Mouse (Mus musculus) intestine, embryonic 16.5 days (tissue): ENCODE measurements around the gene Gpr153. TPM values are rescaled to one million over a fixed set of nuclear protein-coding genes. Genes with fewer than 3 reads are reported as not detected.

Source experiments
- ATAC-seq: fragments of 200-750 bp; cut with Nextera tagmentation; 2 replicates; pipeline ENCODE4 v1.8.0; 2017; ENCODE audit warnings: moderate TSS enrichment, moderate library complexity
- H3K27ac ChIP-seq: fragments of 300-500 bp; sonication (generic); 2 replicates; pipeline ENCODE4 v1.5.1; 2014; ENCODE audit warnings: mild to moderate bottlenecking, low read length
- H3K27me3 ChIP-seq: fragments of 300-500 bp; sonication (generic); replicated peaks from 2 replicates; pipeline ENCODE4 v1.6.1; 2014; ENCODE audit warnings: low read length, control low read depth, mixed read lengths; ENCODE audit not compliant: control insufficient read depth, insufficient read depth
- H3K36me3 ChIP-seq: fragments of 300-500 bp; sonication (generic); 2 replicates; pipeline ENCODE4 v1.6.1; 2014; ENCODE audit warnings: low read length, control low read depth; ENCODE audit not compliant: control insufficient read depth, insufficient read depth
- H3K4me1 ChIP-seq: fragments of 300-500 bp; sonication (generic); 2 replicates; pipeline ENCODE4 v1.6.1; 2014; ENCODE audit warnings: low read length, control low read depth, mixed read lengths; ENCODE audit not compliant: control insufficient read depth, insufficient read depth
- H3K4me2 ChIP-seq: fragments of 300-500 bp; sonication (generic); 2 replicates; pipeline ENCODE4 v1.6.1; 2014; ENCODE audit warnings: low read depth, low read length, control low read depth
- H3K4me3 ChIP-seq: fragments of 300-500 bp; sonication (generic); 2 replicates; pipeline ENCODE4 v1.5.1; 2014; ENCODE audit warnings: mild to moderate bottlenecking, low read length
- H3K9ac ChIP-seq: fragments of 300-500 bp; sonication (generic); 2 replicates; pipeline ENCODE4 v1.6.1; 2014; ENCODE audit warnings: low read depth, low read length
- H3K9me3 ChIP-seq: fragments of 300-500 bp; sonication (generic); 2 replicates; pipeline ENCODE4 v1.6.1; 2016; ENCODE audit warnings: low read length, control low read depth; ENCODE audit not compliant: control insufficient read depth
- WGBS: fragments of 180-500 bp; shearing (Covaris S2); extraction: QIAGEN DNeasy Blood & Tissue Kit; methylation state at CpG from one replicate; pipeline ENCODE4 v1.1.7; 2014; 5-methylcytosine and 5-hydroxymethylcytosine counted together
- polyA plus RNA-seq: library from polyadenylated mRNA; unstranded; fragments of >200 nt; fragmentation: Nextera tagmentation; extraction: Ambion mirVana; gene quantifications from 2 replicates; pipeline ENCODE4 v1.2.1, GENCODE M21; 2015

Gpr153 gene
- polyA plus RNA-seq, 1 experiment from 2014 or later: 3.4 TPM

GRCm38 (mm10) chr4:152283186-152283950 is 9.3 kb downstream of the Gpr153 start:
- Histone ChIP-seq H3K4me2 (peak overlapping the region; percentile 71), H3K27me3 (peaks cover 74% of the 10 kb centered on the region), H3K4me3 (peak overlapping the region; percentile 41), H3K9me3 (no peaks in the 10 kb centered on the region), H3K9ac (peak overlapping the region; percentile 48; the same call in 1 of the 2 replicates), H3K36me3 (no peaks in the 10 kb centered on the region), H3K27ac (no peak overlapping the region), H3K4me1 (peaks cover 17% of the 10 kb centered on the region)
- WGBS: 4% methylated on average over 70 of the region's 70 CpGs
- ATAC-seq: peak; percentile 88

- Histone ChIP-seq H3K27me3 (peaks cover 83% of the 10 kb centered on the region), H3K4me2 (no peak overlapping the region), H3K27ac (no peak overlapping the region), H3K9ac (no peak overlapping the region), H3K4me3 (no peak overlapping the region), H3K9me3 (no peaks in the 10 kb centered on the region), H3K4me1 (peaks cover 21% of the 10 kb centered on the region), H3K36me3 (no peaks in the 10 kb centered on the region)
- no peak for ATAC-seq
- WGBS: 4% methylated on average over 10 of the region's 10 CpGs
Observed at GRCm38 (mm10) chr4:152285505-152285904, 11.5 kb downstream of the Gpr153 start.

- Histone ChIP-seq H3K27me3 (peaks cover 84% of the 10 kb centered on the region), H3K4me3 (0 out of 2 replicates have a peak overlapping the region, but pooled peaks have one; percentile 11)
- ATAC-seq: no peak
Observed at GRCm38 (mm10) chr4:152286183-152286582, 12.2 kb downstream of the Gpr153 start.

GRCm38 (mm10) chr4:152286887-152287286 is 12.9 kb downstream of the Gpr153 start:
- peaks cover 21% of the 10 kb centered on the region for H3K4me1 ChIP-seq
- H3K4me3 ChIP-seq: no peak overlapping the region
- H3K36me3 ChIP-seq: no peaks in the 10 kb centered on the region
- no peak overlapping the region for H3K4me2 ChIP-seq
- H3K27ac ChIP-seq: no peak overlapping the region
- 0 out of 2 replicates have a peak, but pooled peaks have one; percentile 20 for ATAC-seq
- peaks cover 83% of the 10 kb centered on the region for H3K27me3 ChIP-seq
- no peaks in the 10 kb centered on the region for H3K9me3 ChIP-seq
- 5% methylated on average over 22 of the region's 26 CpGs for WGBS
- no peak overlapping the region for H3K9ac ChIP-seq

More at GRCm38 (mm10) chr4:152286183-152286582, 12.2 kb downstream of the Gpr153 start:
- Histone ChIP-seq H3K27ac (no peak overlapping the region), H3K9ac (no peak overlapping the region), H3K9me3 (no peaks in the 10 kb centered on the region), H3K36me3 (no peaks in the 10 kb centered on the region), H3K4me2 (peak overlapping the region; percentile 37), H3K4me1 (peaks cover 21% of the 10 kb centered on the region)
- 4% methylated on average over 32 of the region's 32 CpGs for WGBS

- WGBS: 22% methylated on average over 19 of the region's 19 CpGs
- no peaks in the 10 kb centered on the region for H3K36me3 ChIP-seq
- H3K4me2 ChIP-seq: no peak overlapping the region
- H3K27me3 ChIP-seq: peaks cover 82% of the 10 kb centered on the region
- peaks cover 21% of the 10 kb centered on the region for H3K4me1 ChIP-seq
- no peak overlapping the region for H3K4me3 ChIP-seq
- no peak overlapping the region for H3K27ac ChIP-seq
- no peaks in the 10 kb centered on the region for H3K9me3 ChIP-seq
- no peak overlapping the region for H3K9ac ChIP-seq
- ATAC-seq: no peak
Observed at GRCm38 (mm10) chr4:152287317-152288120, 13.5 kb downstream of the Gpr153 start.

- WGBS: 55% methylated on average over 18 of the region's 18 CpGs
- Histone ChIP-seq H3K27ac (no peak overlapping the region), H3K4me1 (peaks cover 13% of the 10 kb centered on the region), H3K36me3 (no peaks in the 10 kb centered on the region), H3K9me3 (no peaks in the 10 kb centered on the region), H3K4me2 (no peak overlapping the region), H3K9ac (no peak overlapping the region), H3K27me3 (peaks cover 82% of the 10 kb centered on the region), H3K4me3 (no peak overlapping the region)
- ATAC-seq: no peak
Observed at GRCm38 (mm10) chr4:152288398-152288945, 14.4 kb downstream of the Gpr153 start.

- no peak overlapping the region for H3K9ac ChIP-seq
- WGBS: under 1% methylated on average over 39 of the region's 39 CpGs
Observed at GRCm38 (mm10) chr4:152290385-152290784, 16.4 kb downstream of the Gpr153 start.

GRCm38 (mm10) chr4:152290991-152291390 is 17.0 kb downstream of the Gpr153 start:
- H3K4me2 ChIP-seq: no peak overlapping the region
- H3K27me3 ChIP-seq: peaks cover 62% of the 10 kb centered on the region
- 23% methylated on average over 11 of the region's 11 CpGs for WGBS
- H3K27ac ChIP-seq: no peak overlapping the region
- H3K4me1 ChIP-seq: peaks cover 14% of the 10 kb centered on the region
- no peak overlapping the region for H3K9ac ChIP-seq
- ATAC-seq: no peak
- no peaks in the 10 kb centered on the region for H3K9me3 ChIP-seq
- H3K4me3 ChIP-seq: no peak overlapping the region
- no peaks in the 10 kb centered on the region for H3K36me3 ChIP-seq

More at GRCm38 (mm10) chr4:152290385-152290784, 16.4 kb downstream of the Gpr153 start:
- peaks cover 66% of the 10 kb centered on the region for H3K27me3 ChIP-seq
- H3K4me2 ChIP-seq: peak overlapping the region; percentile 46
- peak overlapping the region; percentile 24 for H3K4me3 ChIP-seq
- H3K9me3 ChIP-seq: no peaks in the 10 kb centered on the region
- no peak for ATAC-seq
- no peaks in the 10 kb centered on the region for H3K36me3 ChIP-seq
- peaks cover 14% of the 10 kb centered on the region for H3K4me1 ChIP-seq
- no peak overlapping the region for H3K27ac ChIP-seq

- peak within 1 kb of the TSS; percentile 46 for H3K4me2 ChIP-seq
- H3K27ac ChIP-seq: no peak within 1 kb of the TSS
- H3K27me3 ChIP-seq: peaks cover 56% of the 10 kb centered on the region
- H3K9me3 ChIP-seq: no peaks in the 10 kb centered on the region
- peaks cover 9% of the 10 kb centered on the region; the same call in 1 of the 2 replicates for H3K4me1 ChIP-seq
- ATAC-seq: no peak
- H3K36me3 ChIP-seq: no peaks in the 10 kb centered on the region
- H3K9ac ChIP-seq: no peak within 1 kb of the TSS
- WGBS: 32% methylated on average over 6 of the region's 6 CpGs
- H3K4me3 ChIP-seq: peak within 1 kb of the TSS; percentile 24
Observed at GRCm38 (mm10) chr4:152291562-152291961, 17.5 kb downstream of the Gpr153 start, which contains the start of gene Hes3. Gene Hes3, minus strand, starts transcription at chr4:152291662.
